Mouse (Mus musculus) leukemia stem cell, adult 10-12 weeks (primary cell): ENCODE results near the gene B430218F22Rik. TPM values are rescaled to one million over a fixed set of nuclear protein-coding genes. Genes with fewer than 3 reads are reported as not detected.

Source experiments
- polyA plus RNA-seq: library from polyadenylated mRNA; stranded (reverse); fragments of >175 nt; gene quantifications from 2 replicates; pipeline ENCODE4 v1.2.3, GENCODE M21; 2012; ENCODE audit warnings: low replicate concordance

Gene B430218F22Rik
- 0.38 TPM in 1 of 2 replicates, not detected in the other for polyA plus RNA-seq

GRCm38 (mm10) chr13:118386511-118387447 is at the start of gene B430218F22Rik, which contains the start of gene Mrps30:
TSS of gene B430218F22Rik (plus strand) at chr13:118386630.
TSS of gene Mrps30 (minus strand) at chr13:118387252.

Other genes starting within 250 kb of the B430218F22Rik start
- gene Mrps30, start 622 bp downstream of the B430218F22Rik start, polyA plus RNA-seq: 18.9 and 21.3 TPM in 2 replicates